Mouse (Mus musculus) adrenal gland, postnatal 4 days (tissue): ENCODE results near the gene Plekhg5. TPM values are rescaled to one million over a fixed set of nuclear protein-coding genes. Genes with fewer than 3 reads are reported as not detected.

ENCODE experiments used
- DNase-seq, 2 experiments: peaks; one replicate each; pipeline ENCODE4 v3.0.0; 2021 to 2022; ENCODE audit warnings: low spot score in 2 of 2, mixed read lengths in 2 of 2
- total RNA-seq, 2 experiments: library from RNA; stranded (reverse); gene quantifications; 2 replicates each; pipeline ENCODE4 v1.2.3; 2021

Gene Plekhg5
- total RNA-seq, 2 experiments from 2014 or later: 26.2 to 32.1 TPM

GRCm38 (mm10) chr4:152145473-152145872 lies 73.2 kb downstream of the Plekhg5 start:
- no peak for DNase-seq

GRCm38 (mm10) chr4:152146033-152146827 lies 73.9 kb downstream of the Plekhg5 start:
- DNase-seq: no peak

GRCm38 (mm10) chr4:152150546-152150945 lies 78.2 kb downstream of the Plekhg5 start:
- DNase-seq: no peak

- DNase-seq: no peak
Observed at GRCm38 (mm10) chr4:152151451-152151965, 79.2 kb downstream of the Plekhg5 start.

GRCm38 (mm10) chr4:152151966-152152544 lies 79.8 kb downstream of the Plekhg5 start, which contains the start of gene Espn:
TSS of gene Espn (minus strand) at chr4:152152371.
- no peak for DNase-seq

- DNase-seq: peak; percentile 66 to 71
Observed at GRCm38 (mm10) chr4:152153771-152154177, 81.5 kb downstream of the Plekhg5 start.

GRCm38 (mm10) chr4:152155019-152155418 lies 82.7 kb downstream of the Plekhg5 start:
- no peak for DNase-seq

DNA sequence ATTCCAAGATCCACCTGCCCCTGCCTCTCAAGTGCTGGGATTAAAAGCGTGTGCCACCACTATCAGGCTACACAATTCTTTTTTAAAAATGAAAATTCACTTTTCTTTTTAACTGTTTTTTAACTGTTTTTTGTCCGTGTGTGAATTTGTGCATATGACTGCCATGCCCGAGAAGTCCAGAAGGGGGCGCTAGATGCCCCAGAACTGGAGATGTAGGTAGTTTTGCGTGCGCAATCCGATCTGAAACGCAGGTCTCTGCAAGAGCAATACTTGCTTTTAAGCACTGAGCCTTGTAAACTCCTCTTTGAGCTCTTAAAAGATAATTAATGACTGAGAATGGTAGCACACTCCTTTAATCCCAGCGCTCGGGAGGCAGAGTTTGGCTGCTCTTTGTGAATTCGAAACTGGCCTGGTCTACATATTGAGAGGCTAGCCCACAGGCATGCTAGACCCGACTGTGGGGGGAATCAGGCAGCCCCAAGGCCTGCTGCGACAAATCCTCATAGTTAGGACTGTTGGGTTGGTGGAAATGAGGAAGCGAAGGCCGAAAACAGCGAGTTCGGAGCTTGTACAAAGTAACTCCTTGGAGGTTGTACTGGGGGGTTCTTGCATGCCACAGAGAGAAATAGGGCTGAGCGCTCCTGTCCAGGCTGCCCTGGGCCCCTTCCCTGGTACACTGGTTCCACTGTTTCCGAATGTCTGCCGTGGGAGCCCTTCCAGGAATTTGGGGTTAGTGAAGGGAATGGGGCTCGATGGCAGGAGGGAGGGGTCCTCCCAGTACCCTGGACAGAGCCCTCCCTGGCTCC lies 85.7 kb downstream of the Plekhg5 start:
- no peak for DNase-seq

DNA sequence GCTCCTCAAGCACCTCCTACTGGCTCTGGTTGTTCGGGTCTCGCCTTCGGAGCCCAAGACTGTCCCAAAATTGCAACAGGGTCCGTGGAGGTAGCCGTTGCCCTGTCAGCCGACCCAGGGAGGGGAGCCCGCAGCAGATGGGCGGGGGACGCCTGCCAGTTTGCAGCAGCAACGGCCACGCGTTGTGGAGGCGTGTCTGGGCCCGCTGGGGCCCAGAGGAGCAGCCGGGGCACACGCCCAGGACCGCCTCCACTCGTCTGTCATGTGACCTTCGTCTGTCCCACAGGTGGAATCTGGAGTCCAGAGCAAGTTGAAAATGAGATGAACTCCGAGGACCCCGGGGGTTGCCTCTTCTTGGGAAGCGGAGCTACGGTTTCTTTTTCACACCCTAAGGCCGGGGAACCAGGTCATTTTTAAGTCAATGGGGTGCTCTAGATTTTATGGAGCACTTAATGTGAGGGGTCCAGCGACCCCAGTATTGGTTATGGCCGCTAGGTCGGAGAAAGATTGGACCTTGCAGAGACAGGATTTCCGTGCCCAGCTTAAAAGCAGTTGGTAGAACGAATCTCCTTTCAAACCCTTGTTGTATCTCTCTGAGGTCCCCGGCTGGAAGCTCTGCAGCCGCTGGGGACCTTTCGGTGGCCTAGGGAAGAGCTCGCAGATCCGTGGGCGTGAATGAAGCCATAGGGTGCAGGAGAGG lies 86.4 kb downstream of the Plekhg5 start, which contains the start of gene Hes2:
Hes2 (plus strand) TSS at position 283 of the 700 bp plus-strand sequence.
- no peak for DNase-seq

DNA sequence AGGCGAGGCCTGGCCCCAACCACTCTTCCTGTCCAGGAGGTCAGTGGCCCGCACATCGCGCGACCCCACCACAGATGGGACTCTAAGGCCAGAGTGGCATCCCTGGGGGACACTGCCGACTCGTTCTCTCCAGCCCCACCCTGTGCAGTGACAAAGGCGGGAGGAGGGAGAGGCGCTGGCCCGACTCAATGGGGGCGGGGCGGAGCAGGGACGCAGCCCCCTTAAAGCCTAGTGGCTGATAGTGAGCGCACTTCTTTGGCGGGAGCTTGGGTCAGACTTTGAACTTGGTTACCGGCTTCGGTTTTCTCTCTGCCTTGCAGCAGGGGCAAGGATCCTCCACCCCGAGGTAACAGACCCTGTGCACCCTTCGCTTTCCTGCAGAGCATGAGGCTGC lies 87.0 kb downstream of the Plekhg5 start:
- no peak for DNase-seq

- DNase-seq: no peak
Observed at GRCm38 (mm10) chr4:152160748-152161147, 88.5 kb downstream of the Plekhg5 start.

DNA sequence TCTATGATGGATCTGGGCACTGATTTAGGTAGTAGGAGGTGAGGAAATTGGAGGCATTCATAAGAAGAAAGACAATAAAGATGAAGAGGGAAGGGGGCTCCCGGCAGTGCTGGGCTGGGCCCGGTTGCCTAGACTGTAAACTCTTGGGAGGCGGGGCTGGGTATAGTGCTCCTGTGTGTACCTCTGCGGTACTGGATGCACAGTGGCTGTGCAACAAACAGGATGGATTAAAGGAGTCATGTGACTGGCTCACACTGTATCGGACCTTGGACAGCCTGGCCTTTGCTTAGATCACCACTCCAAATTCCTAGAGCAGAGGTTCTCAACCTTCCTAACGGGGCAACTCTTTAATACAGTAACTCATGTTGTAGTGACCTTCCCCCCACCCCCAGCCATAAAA lies 89.3 kb downstream of the Plekhg5 start:
- no peak for DNase-seq

DNA sequence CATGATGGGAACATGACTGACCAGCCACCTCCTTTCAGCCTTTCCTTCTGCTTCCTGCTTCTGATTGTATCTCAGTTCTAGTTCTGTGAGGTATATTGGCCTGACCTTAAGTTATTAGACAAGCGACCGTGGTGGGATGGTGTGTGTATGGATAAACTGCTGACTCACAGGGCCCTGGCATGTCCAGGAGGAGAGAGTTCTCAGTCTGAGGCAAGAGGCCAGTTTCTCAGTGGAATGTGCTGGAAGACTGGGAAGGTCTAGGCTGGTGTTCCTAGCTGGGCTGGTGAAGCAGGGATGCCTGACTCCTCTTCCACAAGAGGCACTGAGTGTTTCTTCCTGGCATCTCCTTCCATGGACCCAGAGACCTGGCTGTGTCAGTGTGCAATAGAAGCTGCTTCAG lies 90.5 kb downstream of the Plekhg5 start:
- DNase-seq: no peak

Other genes with a start within 250 kb of the Plekhg5 start
- gene Camta1, start 210.6 kb upstream of the Plekhg5 start, total RNA-seq: 10 to 100 TPM; 51.1 to 60.0 TPM
- 10 to 100 TPM; 86.2 to 94.5 TPM for gene Dnajc11, start 138.8 kb upstream of the Plekhg5 start, total RNA-seq
- gene Thap3, start 83.5 kb upstream of the Plekhg5 start, total RNA-seq: 10 to 100 TPM; 35.6 to 41.8 TPM
- 10 to 100 TPM; 24.8 to 28.0 TPM for gene Phf13, start 76.2 kb upstream of the Plekhg5 start, total RNA-seq
- 10 to 100 TPM; 18.8 to 19.3 TPM for gene Klhl21, start 63.7 kb upstream of the Plekhg5 start, total RNA-seq
- gene Zbtb48, start 44.8 kb upstream of the Plekhg5 start, total RNA-seq: 10 to 100 TPM; 16.8 to 17.0 TPM
- gene Tas1r1, start 33.9 kb upstream of the Plekhg5 start, total RNA-seq: under 1 TPM; 0.25 to 0.37 TPM
- 10 to 100 TPM; 22.5 to 23.4 TPM for gene Nol9, start 33.2 kb upstream of the Plekhg5 start, total RNA-seq
- 1 to 10 TPM; 1.2 to 1.4 TPM for gene Tnfrsf25, start 43.4 kb downstream of the Plekhg5 start, total RNA-seq
- gene Espn, start 79.9 kb downstream of the Plekhg5 start, total RNA-seq: 1 to 10 TPM; 1.0 to 5.1 TPM
- gene Hes2, start 86.4 kb downstream of the Plekhg5 start, total RNA-seq: not detected
- 10 to 100 TPM; 39.1 to 44.4 TPM for gene Acot7, start 105.6 kb downstream of the Plekhg5 start, total RNA-seq
- 10 to 100 TPM; 13.9 to 15.5 TPM for gene Gpr153, start 201.7 kb downstream of the Plekhg5 start, total RNA-seq
- gene Hes3, start 219.2 kb downstream of the Plekhg5 start, total RNA-seq: not detected
- 10 to 100 TPM; 35.4 to 35.5 TPM for gene Icmt, start 224.7 kb downstream of the Plekhg5 start, total RNA-seq
- gene Rnf207, start 246.5 kb downstream of the Plekhg5 start, total RNA-seq: 1 to 10 TPM; 1.2 to 1.3 TPM